Mouse (Mus musculus) cerebellum, adult 2 months (tissue): ENCODE results near the gene Csrnp3. TPM values are rescaled to one million over a fixed set of nuclear protein-coding genes. Genes with fewer than 3 reads are reported as not detected.

Experiments
- DNase-seq, 2 experiments: peaks; one replicate each; pipeline ENCODE4 v3.0.0; 2021
- H3K27ac ChIP-seq: fragments of 200-500 bp; 2 replicates; pipeline ENCODE4 v1.5.1; 2012; ENCODE audit warnings: low read length, control low read depth, inconsistent platforms; ENCODE audit not compliant: insufficient read depth
- H3K27me3 ChIP-seq: fragments of 200-500 bp; 2 replicates; pipeline ENCODE4 v1.6.1; 2012; ENCODE audit warnings: inconsistent platforms, mild to moderate bottlenecking, low read length, moderate library complexity; ENCODE audit not compliant: control insufficient read depth, insufficient read depth
- H3K4me1 ChIP-seq: fragments of 200-500 bp; 2 replicates; pipeline ENCODE4 v1.6.1; 2011; ENCODE audit warnings: low read length; ENCODE audit not compliant: control insufficient read depth, insufficient read depth
- H3K4me3 ChIP-seq: fragments of 200-500 bp; replicated peaks from 2 replicates; pipeline ENCODE3; 2011; ENCODE audit warnings: mild to moderate bottlenecking, low read depth, low read length, control low read depth; ENCODE audit not compliant: insufficient read depth
- CTCF ChIP-seq: fragments of 200-500 bp; IDR thresholded peaks from 2 replicates; pipeline ENCODE4 v1.5.1; 2011; ENCODE audit warnings: low read depth, mild to moderate bottlenecking, control low read depth, low read length, moderate library complexity, borderline replicate concordance; ENCODE audit not compliant: insufficient read depth
- POLR2A ChIP-seq: fragments of 200-500 bp; IDR thresholded peaks from 2 replicates; pipeline ENCODE4 v1.6.1; 2011; ENCODE audit warnings: low read length, control low read depth, borderline replicate concordance; ENCODE audit not compliant: insufficient read depth
- WGBS: fragments of 180-500 bp; shearing (Covaris S2); methylation state at CpG from one replicate; pipeline ENCODE4 v1.1.7; 2018; 5-methylcytosine and 5-hydroxymethylcytosine counted together
- polyA plus RNA-seq: library from polyadenylated mRNA; depleted of rRNA; stranded (reverse); fragments of >200 nt; gene quantifications from 2 replicates; pipeline ENCODE4 v1.2.3, GENCODE M21; 2012

Gene Csrnp3
- polyA plus RNA-seq, 1 experiment: 12.0 TPM

- Histone ChIP-seq H3K4me1 (no peaks in the 10 kb centered on the region; the same call in 1 of the 2 replicates), H3K27ac (no peak overlapping the region), H3K27me3 (no peaks in the 10 kb centered on the region; the same call in 1 of the 2 replicates), H3K4me3 (no peak overlapping the region)
- DNase-seq: no peak
- 63% methylated on average over 3 of the region's 3 CpGs for WGBS
- TF ChIP-seq CTCF (no peak), POLR2A (no peak)
Measured at GRCm38 (mm10) chr2:65938900-65939299, 93.3 kb downstream of the Csrnp3 start.

- peak; percentile 79 to 89 for DNase-seq
- Histone ChIP-seq H3K27ac (no peak overlapping the region), H3K4me3 (peak overlapping the region; percentile 51), H3K27me3 (no peaks in the 10 kb centered on the region; the same call in 1 of the 2 replicates), H3K4me1 (no peaks in the 10 kb centered on the region; the same call in 1 of the 2 replicates)
- 3% methylated on average over 5 of the region's 5 CpGs for WGBS
- no peak for TF ChIP-seq CTCF
- no peak for TF ChIP-seq POLR2A
Measured at GRCm38 (mm10) chr2:65940351-65940750, 94.8 kb downstream of the Csrnp3 start.

GRCm38 (mm10) chr2:65942346-65942745, 96.8 kb downstream of the Csrnp3 start:
- Histone ChIP-seq H3K27ac (no peak overlapping the region), H3K4me3 (no peak overlapping the region), H3K27me3 (no peaks in the 10 kb centered on the region; the same call in 1 of the 2 replicates), H3K4me1 (no peaks in the 10 kb centered on the region; the same call in 1 of the 2 replicates)
- no peak for DNase-seq
- WGBS: 95% methylated on average over 4 of the region's 4 CpGs
- TF ChIP-seq POLR2A: no peak
- no peak for TF ChIP-seq CTCF

- Histone ChIP-seq H3K27ac (no peak overlapping the region), H3K4me1 (no peaks in the 10 kb centered on the region), H3K27me3 (no peaks in the 10 kb centered on the region; the same call in 1 of the 2 replicates), H3K4me3 (no peak overlapping the region)
- no peak for TF ChIP-seq CTCF
- no peak for TF ChIP-seq POLR2A
- 94% methylated on average over 16 of the region's 16 CpGs for WGBS
- DNase-seq: no peak
Measured at GRCm38 (mm10) chr2:65948808-65949207, 103.2 kb downstream of the Csrnp3 start.

- DNase-seq: no peak
- no peak overlapping the region for H3K4me3 ChIP-seq
- WGBS: 75% methylated on average over 17 of the region's 17 CpGs
- TF ChIP-seq POLR2A: no peak
- no peak for TF ChIP-seq CTCF
- no peaks in the 10 kb centered on the region for H3K27me3 ChIP-seq
- H3K4me1 ChIP-seq: no peaks in the 10 kb centered on the region
- no peak overlapping the region for H3K27ac ChIP-seq
Measured at GRCm38 (mm10) chr2:65953726-65954340, 108.3 kb downstream of the Csrnp3 start.

GRCm38 (mm10) chr2:65955804-65956203, 110.2 kb downstream of the Csrnp3 start:
- no peaks in the 10 kb centered on the region for H3K27me3 ChIP-seq
- no peaks in the 10 kb centered on the region for H3K4me1 ChIP-seq
- H3K4me3 ChIP-seq: no peak overlapping the region
- H3K27ac ChIP-seq: no peak overlapping the region
- 94% methylated on average over 1 of the region's 1 CpGs for WGBS
- TF ChIP-seq CTCF (no peak), POLR2A (no peak)
- no peak for DNase-seq

GRCm38 (mm10) chr2:65956727-65957126, 111.2 kb downstream of the Csrnp3 start:
- Histone ChIP-seq H3K4me3 (no peak overlapping the region), H3K27me3 (no peaks in the 10 kb centered on the region), H3K4me1 (no peaks in the 10 kb centered on the region), H3K27ac (no peak overlapping the region)
- no peak for DNase-seq
- TF ChIP-seq CTCF: no peak
- WGBS: 82% methylated on average over 9 of the region's 9 CpGs

GRCm38 (mm10) chr2:65963420-65963819, 117.9 kb downstream of the Csrnp3 start:
- H3K4me1 ChIP-seq: no peaks in the 10 kb centered on the region
- H3K4me3 ChIP-seq: no peak overlapping the region
- H3K27me3 ChIP-seq: no peaks in the 10 kb centered on the region
- no peak overlapping the region for H3K27ac ChIP-seq
- 78% methylated on average over 4 of the region's 4 CpGs for WGBS
- no peak for TF ChIP-seq CTCF
- DNase-seq: no peak
